Mouse (Mus musculus) hindbrain, embryonic 13.5 days (tissue): ENCODE data around the gene Mxi1. TPM values are rescaled to one million over a fixed set of nuclear protein-coding genes. Genes with fewer than 3 reads are reported as not detected.

Experiments used
- ATAC-seq: fragments of 200-750 bp; cut with Nextera tagmentation; 2 replicates; pipeline ENCODE4 v1.8.0; 2017; ENCODE audit warnings: moderate TSS enrichment; ENCODE audit not compliant: low FRiP score
- H3K27ac ChIP-seq: fragments of 300-500 bp; sonication (generic); 2 replicates; pipeline ENCODE4 v1.5.1; 2015; ENCODE audit warnings: inconsistent platforms, mild to moderate bottlenecking, moderate library complexity
- H3K27me3 ChIP-seq: fragments of 300-500 bp; sonication (generic); 2 replicates; pipeline ENCODE4 v1.6.1; 2015; ENCODE audit warnings: mild to moderate bottlenecking, inconsistent platforms
- H3K36me3 ChIP-seq: fragments of 300-500 bp; sonication (generic); 2 replicates; pipeline ENCODE4 v1.6.1; 2015; ENCODE audit warnings: mild to moderate bottlenecking, inconsistent platforms
- H3K4me1 ChIP-seq: fragments of 300-500 bp; sonication (generic); replicated peaks from 2 replicates; pipeline ENCODE4 v1.6.1; 2015; ENCODE audit warnings: inconsistent platforms
- H3K4me2 ChIP-seq: fragments of 300-500 bp; sonication (generic); 2 replicates; pipeline ENCODE4 v1.6.1; 2015; ENCODE audit warnings: inconsistent platforms, mild to moderate bottlenecking, moderate library complexity
- H3K4me3 ChIP-seq: fragments of 300-500 bp; sonication (generic); 2 replicates; pipeline ENCODE4 v1.5.1; 2015; ENCODE audit warnings: mild to moderate bottlenecking, inconsistent platforms
- H3K9ac ChIP-seq: fragments of 300-500 bp; sonication (generic); 2 replicates; pipeline ENCODE4 v1.6.1; 2015; ENCODE audit warnings: mild to moderate bottlenecking, inconsistent platforms
- H3K9me3 ChIP-seq: fragments of 300-500 bp; sonication (generic); 2 replicates; pipeline ENCODE4 v1.6.1; 2016; ENCODE audit warnings: inconsistent platforms
- WGBS: fragments of 180-500 bp; shearing (Covaris S2); methylation state at CpG from one replicate; pipeline ENCODE4 v1.1.7; 2015; 5-methylcytosine and 5-hydroxymethylcytosine counted together
- polyA plus RNA-seq: library from polyadenylated mRNA; unstranded; fragments of >200 nt; fragmentation: Nextera tagmentation; extraction: Ambion mirVana; gene quantifications from 2 replicates; pipeline ENCODE4 v1.2.1, GENCODE M21; 2015

Mxi1 gene
- polyA plus RNA-seq, 1 experiment from 2014 or later = 54.5 TPM

DNA sequence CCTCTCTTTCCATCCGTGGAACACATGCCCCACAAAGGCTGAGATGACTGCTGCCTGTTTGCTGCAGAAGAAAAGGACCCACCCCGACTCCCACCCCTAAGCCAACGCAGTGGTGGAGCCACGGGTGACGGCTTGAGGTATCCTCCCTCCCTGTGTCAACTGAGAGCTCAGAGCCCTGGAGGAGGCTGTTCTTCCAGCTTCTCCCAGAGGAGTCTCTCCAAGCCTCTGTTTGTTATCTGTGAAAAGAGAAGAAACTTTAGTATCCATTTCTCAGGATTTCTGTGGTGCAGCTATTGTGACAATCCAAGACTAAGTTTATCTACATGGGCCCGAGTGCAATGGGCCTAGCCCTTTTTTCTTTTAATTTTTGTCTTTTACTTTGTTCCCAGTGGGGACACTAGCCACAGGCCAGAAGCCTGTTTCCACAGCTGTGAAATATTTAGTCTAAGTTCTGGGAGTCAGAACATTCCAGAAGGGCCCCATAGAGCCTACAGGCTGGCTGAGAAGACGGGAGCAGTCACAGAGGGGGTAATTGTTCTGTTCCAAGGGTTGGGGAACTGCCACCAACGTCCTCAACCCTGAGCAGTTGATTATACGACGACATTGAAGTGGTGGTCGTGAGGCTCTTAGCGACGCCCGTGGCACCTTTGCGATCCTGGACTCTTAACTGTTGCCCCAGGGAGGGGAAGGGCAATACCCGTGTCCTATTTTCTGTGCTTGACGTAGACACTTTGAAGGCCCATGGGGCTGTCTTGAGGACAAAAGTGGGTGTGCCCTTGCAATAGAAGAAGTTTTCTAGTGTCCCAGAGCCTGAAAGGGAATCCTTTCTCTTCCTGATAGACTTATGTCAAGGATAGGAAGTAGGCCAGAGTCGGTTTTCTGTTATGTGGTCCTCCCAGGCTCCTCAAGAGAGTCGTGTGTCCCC, 31.6 kb upstream of the Mxi1 start:
- ATAC-seq = no peak
- no peak overlapping the region for H3K4me2 ChIP-seq
- no peaks in the 10 kb centered on the region for H3K36me3 ChIP-seq
- H3K27ac ChIP-seq = no peak overlapping the region; the same call in 1 of the 2 replicates
- H3K9me3 ChIP-seq = no peaks in the 10 kb centered on the region
- peaks cover 8% of the 10 kb centered on the region for H3K4me1 ChIP-seq
- H3K4me3 ChIP-seq = no peak overlapping the region
- no peak overlapping the region for H3K9ac ChIP-seq
- no peaks in the 10 kb centered on the region for H3K27me3 ChIP-seq
- WGBS = 72% methylated on average over 19 of the region's 19 CpGs

DNA sequence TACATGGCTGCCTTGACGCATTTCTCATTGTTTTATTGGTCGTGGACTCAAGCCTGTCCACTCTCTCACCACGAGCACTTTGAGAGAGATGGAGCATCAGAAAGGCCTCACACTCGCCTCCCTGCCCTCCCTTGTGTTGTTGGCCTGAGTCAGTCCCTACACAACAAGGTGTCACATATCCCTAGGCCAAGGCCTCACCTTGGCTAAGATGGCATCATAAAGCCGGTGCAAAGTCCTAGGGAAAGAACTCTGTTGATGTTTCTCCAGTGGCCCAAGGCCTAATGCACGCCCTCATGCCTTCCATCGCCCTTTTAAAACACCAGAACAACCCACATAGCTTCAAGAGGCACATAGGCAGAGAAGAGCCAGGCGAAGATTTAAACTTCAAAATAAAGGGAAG, 30.1 kb upstream of the Mxi1 start:
- no peak for ATAC-seq
- Histone ChIP-seq H3K9ac (no peak overlapping the region), H3K4me2 (no peak overlapping the region), H3K36me3 (no peaks in the 10 kb centered on the region), H3K4me3 (no peak overlapping the region), H3K27me3 (no peaks in the 10 kb centered on the region), H3K4me1 (peaks cover 21% of the 10 kb centered on the region), H3K27ac (no peak overlapping the region), H3K9me3 (no peaks in the 10 kb centered on the region)
- 89% methylated on average over 8 of the region's 8 CpGs for WGBS

DNA sequence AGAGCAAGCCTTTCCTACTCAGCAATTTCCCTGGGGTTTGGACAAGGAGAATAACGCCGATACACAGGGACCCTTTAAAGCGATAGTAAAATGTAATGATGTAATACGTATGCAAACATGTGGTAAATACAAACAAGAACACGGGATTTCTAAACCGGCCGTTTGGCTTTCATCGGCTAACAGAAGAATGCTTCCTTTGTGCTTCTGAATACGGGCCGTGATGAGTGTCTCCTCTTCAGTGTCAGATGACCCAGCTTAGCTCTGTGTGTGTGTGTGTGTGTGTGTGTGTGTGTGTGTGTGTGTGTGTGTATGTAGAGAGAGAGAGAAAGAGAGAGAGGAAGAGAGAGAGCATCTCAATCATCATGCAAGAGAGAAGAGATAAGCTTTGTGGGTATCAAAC, 27.7 kb upstream of the Mxi1 start:
- H3K9ac ChIP-seq = no peak overlapping the region
- no peaks in the 10 kb centered on the region for H3K36me3 ChIP-seq
- H3K27ac ChIP-seq = no peak overlapping the region
- WGBS = 40% methylated on average over 10 of the region's 10 CpGs
- no peaks in the 10 kb centered on the region for H3K9me3 ChIP-seq
- H3K4me1 ChIP-seq = peaks cover 24% of the 10 kb centered on the region
- no peaks in the 10 kb centered on the region for H3K27me3 ChIP-seq
- no peak overlapping the region for H3K4me3 ChIP-seq
- ATAC-seq = no peak
- H3K4me2 ChIP-seq = 0 out of 2 replicates have a peak overlapping the region, but pooled peaks have one; percentile 15

DNA sequence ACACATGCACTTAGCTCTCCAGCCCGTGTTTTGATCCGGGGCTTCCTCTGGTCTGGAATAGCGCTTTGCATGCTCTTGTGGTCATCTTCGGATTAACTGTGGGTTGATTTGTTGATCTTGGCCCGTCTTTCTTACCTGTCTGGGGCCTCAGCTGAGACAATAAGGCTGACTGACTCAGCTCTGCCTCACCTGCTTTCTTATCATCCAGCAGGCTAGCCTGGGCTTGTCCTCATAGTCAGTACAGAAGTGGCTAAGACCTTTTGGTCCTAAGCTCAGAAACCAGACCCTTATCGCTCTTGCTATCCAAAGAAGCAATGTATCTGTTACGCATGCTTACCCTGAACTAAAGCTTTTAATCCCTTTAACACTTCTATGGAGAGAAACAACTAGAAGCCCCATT, 26.6 kb upstream of the Mxi1 start:
- Histone ChIP-seq H3K27ac (no peak overlapping the region), H3K9ac (no peak overlapping the region), H3K27me3 (no peaks in the 10 kb centered on the region), H3K4me1 (peaks cover 24% of the 10 kb centered on the region), H3K4me2 (no peak overlapping the region), H3K9me3 (no peaks in the 10 kb centered on the region), H3K36me3 (no peaks in the 10 kb centered on the region), H3K4me3 (no peak overlapping the region)
- no peak for ATAC-seq
- WGBS = 88% methylated on average over 7 of the region's 7 CpGs

DNA sequence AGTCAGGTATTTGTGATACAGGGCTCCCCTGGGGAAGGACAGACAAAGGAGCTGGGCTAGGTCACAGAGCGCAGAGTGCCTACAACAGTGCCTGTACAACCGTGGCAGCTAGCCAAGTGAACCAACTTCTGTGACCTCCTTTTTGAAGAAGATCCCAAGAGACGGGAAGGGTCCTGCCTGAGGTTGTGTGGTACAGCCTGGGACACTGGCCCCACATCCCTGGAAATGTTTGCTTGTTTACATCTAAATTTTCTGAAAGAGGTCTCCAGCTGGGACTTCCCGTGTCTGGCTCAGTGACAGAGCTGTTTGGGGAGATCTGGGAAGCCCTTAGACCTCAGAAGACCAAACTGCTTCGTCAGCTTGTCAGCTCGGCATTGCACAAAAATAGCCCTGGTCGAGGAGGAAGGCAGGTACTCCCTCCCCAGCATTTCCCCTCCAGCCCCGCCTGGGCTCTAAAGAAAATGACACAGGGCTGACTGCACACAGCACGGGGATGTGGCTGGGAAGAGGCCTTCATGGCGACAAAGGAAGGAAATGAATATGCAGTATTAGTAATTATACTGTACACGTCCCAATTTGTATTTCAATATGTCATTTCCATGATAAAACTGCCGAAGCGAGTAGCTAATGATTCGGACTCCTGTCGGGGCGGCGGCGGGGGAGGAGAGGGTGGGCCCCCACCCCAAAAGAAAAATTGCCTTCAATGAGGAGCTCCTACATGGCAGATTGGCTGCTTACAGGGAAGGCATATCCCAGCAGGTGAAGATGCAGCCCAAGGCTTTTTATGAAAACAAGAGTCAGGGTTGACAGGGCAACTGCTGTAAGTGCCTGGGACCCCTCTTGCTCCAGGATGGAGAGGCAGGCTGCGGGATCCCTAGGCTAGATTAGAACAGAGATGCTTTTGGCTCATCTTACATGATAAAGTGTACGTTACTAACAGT, 25.8 kb upstream of the Mxi1 start:
- Histone ChIP-seq H3K27ac (peak overlapping the region; percentile 63), H3K4me1 (peaks cover 24% of the 10 kb centered on the region), H3K4me3 (no peak overlapping the region), H3K27me3 (no peaks in the 10 kb centered on the region), H3K36me3 (no peaks in the 10 kb centered on the region), H3K4me2 (peak overlapping the region; percentile 19; the same call in 1 of the 2 replicates), H3K9ac (peak overlapping the region; percentile 29; the same call in 1 of the 2 replicates), H3K9me3 (no peaks in the 10 kb centered on the region)
- peak; percentile 63 for ATAC-seq
- 17% methylated on average over 20 of the region's 20 CpGs for whole genome bisulfite sequencing

DNA sequence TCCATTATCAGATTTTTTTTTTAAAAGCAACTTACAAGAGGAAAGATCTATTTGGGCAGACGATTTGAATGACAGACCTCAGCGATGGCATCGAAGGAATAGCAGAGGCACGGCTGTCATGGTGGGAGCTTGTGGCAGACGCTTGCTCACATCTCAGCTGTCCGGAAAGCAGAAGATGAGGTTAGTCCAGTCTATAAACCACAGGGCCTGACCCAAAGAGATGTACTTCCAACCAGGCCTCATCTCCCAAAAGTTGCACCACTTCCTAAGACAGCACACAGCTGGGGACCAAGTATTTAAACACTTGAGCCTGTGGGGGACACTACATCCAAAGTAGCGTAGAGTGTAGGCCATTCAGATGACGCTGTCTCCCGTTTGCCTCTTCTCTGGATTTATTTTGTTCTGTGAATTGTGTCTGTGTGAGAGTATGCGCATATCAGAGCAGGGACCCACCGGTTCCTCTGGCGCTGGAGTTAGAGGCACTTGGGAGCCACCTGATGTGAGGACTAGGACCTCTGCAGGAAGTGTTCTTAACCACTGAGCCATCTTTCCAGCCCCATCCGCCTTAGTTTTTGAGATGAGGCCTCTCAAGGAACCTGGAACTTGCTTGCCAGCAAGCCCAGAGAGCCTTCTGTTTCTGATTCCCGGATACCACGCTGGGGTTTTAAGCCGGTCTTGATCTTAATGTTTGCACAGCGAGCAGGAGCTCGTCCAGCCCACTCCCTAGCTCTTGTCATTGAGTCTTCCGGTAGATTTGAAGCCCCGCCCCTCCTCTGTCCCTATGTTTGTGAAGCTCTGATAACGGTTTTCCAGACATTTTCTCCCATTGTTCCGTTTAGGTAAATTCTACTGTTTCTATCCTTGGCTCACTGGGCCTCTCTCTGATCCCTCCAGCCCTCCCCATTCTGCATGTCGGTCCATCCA, 13.7 kb upstream of the Mxi1 start:
- H3K9ac ChIP-seq = no peak overlapping the region
- no peaks in the 10 kb centered on the region for H3K4me1 ChIP-seq
- H3K9me3 ChIP-seq = no peaks in the 10 kb centered on the region
- no peak overlapping the region for H3K4me2 ChIP-seq
- H3K36me3 ChIP-seq = no peaks in the 10 kb centered on the region
- H3K4me3 ChIP-seq = no peak overlapping the region
- H3K27ac ChIP-seq = no peak overlapping the region
- no peaks in the 10 kb centered on the region for H3K27me3 ChIP-seq
- no peak for ATAC-seq
- 74% methylated on average over 23 of the region's 23 CpGs for WGBS

DNA sequence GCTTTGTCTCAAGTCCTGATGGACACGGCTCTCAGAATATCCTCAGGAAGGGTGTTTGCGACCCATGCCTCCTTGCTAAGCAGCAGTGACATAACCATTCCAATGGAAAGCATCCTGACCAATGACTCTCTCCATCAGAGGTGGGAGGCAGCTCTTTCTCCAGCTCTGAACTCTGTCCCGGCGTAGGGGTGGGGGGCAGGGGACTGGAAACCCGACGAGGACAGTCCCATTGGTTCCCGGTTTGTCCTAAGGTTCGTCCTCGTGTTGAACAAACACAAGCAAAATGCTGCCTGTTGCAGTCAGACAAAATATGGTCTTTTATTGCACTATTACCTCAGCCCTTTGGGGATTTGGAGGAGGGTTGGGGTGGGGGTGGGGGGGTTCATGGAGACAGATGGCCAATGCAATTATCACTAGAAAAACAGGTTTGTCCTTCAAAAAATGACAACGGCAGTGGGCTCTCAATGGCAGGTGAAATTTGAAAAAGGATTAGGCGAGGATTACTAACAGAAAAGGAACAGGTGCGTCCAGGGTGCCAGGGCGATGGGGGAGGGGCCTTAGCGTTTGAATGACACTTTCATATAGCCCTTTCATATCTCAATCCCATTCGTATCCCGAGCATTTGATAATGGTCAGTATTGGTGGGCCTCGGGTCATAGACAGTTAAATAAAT, 11.0 kb upstream of the Mxi1 start:
- no peak overlapping the region for H3K9ac ChIP-seq
- H3K4me3 ChIP-seq = no peak overlapping the region
- no peaks in the 10 kb centered on the region for H3K4me1 ChIP-seq
- ATAC-seq = no peak
- no peaks in the 10 kb centered on the region for H3K36me3 ChIP-seq
- no peaks in the 10 kb centered on the region for H3K27me3 ChIP-seq
- no peak overlapping the region for H3K4me2 ChIP-seq
- no peaks in the 10 kb centered on the region for H3K9me3 ChIP-seq
- no peak overlapping the region for H3K27ac ChIP-seq
- 65% methylated on average over 17 of the region's 17 CpGs for WGBS

DNA sequence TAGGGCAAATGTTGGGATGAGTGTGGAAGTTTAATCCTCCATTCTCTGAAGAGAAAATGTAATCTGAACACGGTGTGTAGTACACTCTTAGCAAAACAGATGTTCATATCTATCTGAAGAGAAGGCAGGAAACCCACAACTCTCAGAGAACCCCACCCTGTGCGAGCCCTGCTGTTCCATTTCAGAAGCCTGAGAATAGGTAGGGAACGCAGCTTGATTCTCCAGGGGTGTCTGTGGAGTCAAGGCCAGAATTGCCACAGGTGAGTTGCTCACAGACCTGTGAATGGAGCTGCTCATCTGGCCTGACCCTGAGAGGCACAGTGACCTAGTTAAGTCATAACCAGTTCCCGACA, 10.5 kb upstream of the Mxi1 start:
- no peak overlapping the region for H3K9ac ChIP-seq
- no peak overlapping the region for H3K4me3 ChIP-seq
- no peaks in the 10 kb centered on the region for H3K27me3 ChIP-seq
- no peaks in the 10 kb centered on the region for H3K36me3 ChIP-seq
- no peaks in the 10 kb centered on the region for H3K4me1 ChIP-seq
- no peaks in the 10 kb centered on the region for H3K9me3 ChIP-seq
- H3K27ac ChIP-seq = no peak overlapping the region
- ATAC-seq = no peak
- H3K4me2 ChIP-seq = no peak overlapping the region
- 92% methylated on average over 4 of the region's 4 CpGs for WGBS

DNA sequence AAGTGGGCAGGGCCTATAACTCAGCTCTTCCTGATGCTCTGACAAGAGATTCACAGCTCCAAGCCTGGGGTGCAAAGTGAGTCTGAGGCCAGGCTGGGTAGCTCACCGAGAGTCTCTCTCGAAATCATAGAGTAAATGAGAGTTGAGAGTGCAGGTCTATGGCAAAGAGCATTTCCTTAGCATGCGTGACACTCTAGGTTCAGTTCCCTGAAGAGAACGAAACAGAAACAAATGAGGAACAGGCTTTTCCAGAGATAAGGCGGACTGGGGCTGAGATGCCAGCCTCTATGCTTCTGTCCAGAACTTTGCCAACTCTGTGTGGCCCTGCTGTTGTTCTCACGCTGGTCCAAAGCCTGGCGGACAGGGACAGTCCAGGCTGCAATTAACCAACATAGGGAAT, 6.9 kb upstream of the Mxi1 start:
- no peaks in the 10 kb centered on the region for H3K36me3 ChIP-seq
- no peak overlapping the region for H3K9ac ChIP-seq
- H3K27ac ChIP-seq = no peak overlapping the region
- no peaks in the 10 kb centered on the region for H3K9me3 ChIP-seq
- peaks cover 14% of the 10 kb centered on the region for H3K4me1 ChIP-seq
- ATAC-seq = no peak
- WGBS = 91% methylated on average over 7 of the region's 7 CpGs
- H3K4me2 ChIP-seq = no peak overlapping the region
- no peak overlapping the region for H3K4me3 ChIP-seq
- no peaks in the 10 kb centered on the region for H3K27me3 ChIP-seq

DNA sequence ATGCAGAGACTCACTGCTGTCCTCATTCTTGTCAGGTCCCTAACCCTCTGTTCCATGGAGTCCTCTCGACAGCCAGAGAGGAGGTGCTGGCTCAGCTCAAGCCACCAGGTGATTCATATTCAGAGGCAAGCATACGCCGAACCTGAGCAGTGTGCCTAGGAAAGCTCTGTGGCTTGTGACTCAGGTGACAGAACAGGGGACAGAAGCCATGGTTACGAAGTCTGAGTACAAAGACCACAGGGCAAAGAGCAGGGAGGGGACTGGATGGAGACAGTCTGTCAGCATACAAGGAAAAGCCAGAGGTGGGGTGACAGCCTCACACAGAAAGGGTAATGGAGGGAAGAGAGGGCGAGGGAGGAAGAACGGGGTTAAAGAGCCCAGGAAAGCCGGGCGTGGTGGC, 4.7 kb upstream of the Mxi1 start:
- WGBS = 86% methylated on average over 8 of the region's 8 CpGs
- Histone ChIP-seq H3K9ac (no peak overlapping the region), H3K4me1 (peaks cover 19% of the 10 kb centered on the region), H3K4me2 (no peak overlapping the region), H3K4me3 (no peak overlapping the region), H3K27ac (no peak overlapping the region), H3K9me3 (no peaks in the 10 kb centered on the region), H3K36me3 (no peaks in the 10 kb centered on the region), H3K27me3 (no peaks in the 10 kb centered on the region)
- ATAC-seq = no peak

DNA sequence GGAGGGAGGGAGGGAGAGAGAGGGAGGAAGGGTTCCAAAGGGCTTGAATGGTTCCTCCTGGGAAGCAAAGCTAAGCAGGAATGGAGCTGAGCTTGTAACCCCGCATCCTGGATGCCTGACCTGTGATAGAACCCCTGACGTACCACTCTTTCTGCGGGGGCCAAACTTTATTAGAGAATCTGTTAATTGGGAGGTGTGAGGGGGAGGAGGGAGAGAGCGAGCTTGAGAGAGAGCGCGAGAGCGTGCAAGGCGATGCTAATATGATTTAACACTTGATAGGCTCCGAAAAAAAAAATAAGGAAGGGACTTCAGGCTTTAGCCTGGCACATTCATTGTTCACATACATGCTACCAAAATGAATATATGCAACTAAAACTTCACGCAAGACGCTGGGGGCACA, 3.6 kb upstream of the Mxi1 start:
- H3K27ac ChIP-seq = peak overlapping the region; percentile 18; the same call in 1 of the 2 replicates
- peak overlapping the region; percentile 19; the same call in 1 of the 2 replicates for H3K9ac ChIP-seq
- no peaks in the 10 kb centered on the region for H3K36me3 ChIP-seq
- no peak for ATAC-seq
- H3K4me1 ChIP-seq = peaks cover 19% of the 10 kb centered on the region
- H3K27me3 ChIP-seq = no peaks in the 10 kb centered on the region
- H3K4me2 ChIP-seq = peak overlapping the region; percentile 36
- no peak overlapping the region for H3K4me3 ChIP-seq
- no peaks in the 10 kb centered on the region for H3K9me3 ChIP-seq
- 15% methylated on average over 11 of the region's 11 CpGs for WGBS
